Mouse (Mus musculus) brain, embryonic 18.5 days (tissue): Measurements from ENCODE around the gene Olfr1121.
"Not testable (repeated sequence)": the region's sequence is repeated elsewhere in the genome, so short reads cannot be mapped to it uniquely, and the experiment has no call there.

Source experiments
- DNase-seq: peaks from one replicate; pipeline ENCODE4 v3.0.0-alpha.2; 2012; ENCODE audit warnings: low read depth, low spot score

The Olfr1121 gene

GRCm38 (mm10) chr2:87369595-87369994 is at the start of gene Olfr1121:
Olfr1121 (plus strand) TSS chr2:87369895.
- DNase-seq: no peak

GRCm38 (mm10) chr2:87354515-87354914 is 15.2 kb upstream of the Olfr1121 start, which contains the start of gene Olfr1120:
Olfr1120 (plus strand) TSS chr2:87354815.
- no peak for DNase-seq

GRCm38 (mm10) chr2:87360121-87360520 is 9.6 kb upstream of the Olfr1121 start:
- not testable (repeated sequence) for DNase-seq

- DNase-seq: no peak
Measured at GRCm38 (mm10) chr2:87371726-87372125, 2.0 kb downstream of the Olfr1121 start.

GRCm38 (mm10) chr2:87383935-87384334 is 14.2 kb downstream of the Olfr1121 start:
- no peak for DNase-seq

GRCm38 (mm10) chr2:87385549-87385948 is 15.9 kb downstream of the Olfr1121 start, which contains the start of gene Olfr1122:
Olfr1122 (plus strand) TSS chr2:87385849.
- DNase-seq: no peak

GRCm38 (mm10) chr2:87393605-87394004 is 23.9 kb downstream of the Olfr1121 start:
- not testable (repeated sequence) for DNase-seq

- DNase-seq: not testable (repeated sequence)
Measured at GRCm38 (mm10) chr2:87394686-87395085, 25.0 kb downstream of the Olfr1121 start.

GRCm38 (mm10) chr2:87416335-87416734 is 46.6 kb downstream of the Olfr1121 start, which contains the start of gene Olfr1123:
Olfr1123 (plus strand) TSS chr2:87416635.
- no peak for DNase-seq
